Mouse (Mus musculus) gastrocnemius, postnatal 36 days (tissue): ENCODE measurements around the gene Pxt1. TPM values are rescaled to one million over a fixed set of nuclear protein-coding genes. Genes with fewer than 3 reads are reported as not detected.

Source experiments
- DNase-seq, 2 experiments: peaks; one replicate each; pipeline ENCODE4 v3.0.0; 2022
- intact Hi-C: fragments of 180-260 bp; cut with DNase I; formaldehyde crosslinking; loops from one replicate; pipeline ENCODE4 v1.15.1; 2025
- total RNA-seq, 2 experiments: library from RNA; stranded (reverse); gene quantifications; 2 replicates each; pipeline ENCODE4 v1.2.3; 2021

The Pxt1 gene
- total RNA-seq, 2 experiments from 2014 or later: not detected

DNA sequence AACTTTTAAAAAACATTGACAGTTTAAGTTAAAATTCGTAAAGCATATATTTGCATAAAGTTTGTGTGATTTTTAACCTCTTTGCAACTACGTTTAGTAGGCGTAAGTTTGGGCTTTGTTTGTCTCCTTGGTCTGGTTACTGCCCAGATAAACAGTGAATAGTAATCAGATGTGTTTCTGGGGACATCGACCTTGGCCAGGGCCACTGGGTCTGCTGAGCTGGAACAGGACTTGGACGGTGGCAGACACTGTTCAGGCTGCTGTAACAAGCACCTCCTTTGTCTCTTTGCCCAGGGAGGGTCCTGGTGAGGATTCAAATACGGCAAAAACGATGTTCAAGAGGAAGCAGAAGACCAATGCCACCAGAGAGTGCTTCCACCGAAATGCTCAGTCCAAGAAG lies 58.4 kb downstream of the Pxt1 start:
- intact Hi-C loops: no loop called here
- no peak for DNase-seq

Other genes starting within 250 kb of the Pxt1 start
- 1 to 10 TPM in 1 of 2 experiments, under 1 TPM in 1; 0.74 to 1.1 TPM for gene AC170998.1, start 217.8 kb downstream of the Pxt1 start, total RNA-seq
- not detected for gene Mapk13, start 174.5 kb downstream of the Pxt1 start, total RNA-seq
- 10 to 100 TPM; 12.5 to 20.2 TPM for gene Brpf3, start 142.8 kb downstream of the Pxt1 start, total RNA-seq
- gene Pnpla1, start 85.4 kb downstream of the Pxt1 start, total RNA-seq: not detected
- not detected for gene 4930539E08Rik, start 28.5 kb downstream of the Pxt1 start, total RNA-seq
- gene Kctd20, start 8.1 kb upstream of the Pxt1 start, total RNA-seq: 10 to 100 TPM; 32.2 to 36.7 TPM
- 10 to 100 TPM; 23.0 to 26.1 TPM for gene Stk38, start 64.2 kb upstream of the Pxt1 start, total RNA-seq
- 10 to 100 TPM; 32.6 to 42.1 TPM for gene Srsf3, start 88.8 kb upstream of the Pxt1 start, total RNA-seq
- gene Cdkn1a, start 147.1 kb upstream of the Pxt1 start, total RNA-seq: 10 to 100 TPM; 17.6 to 27.2 TPM
- gene Rab44, start 170.3 kb upstream of the Pxt1 start, total RNA-seq: under 1 TPM; 0.44 to 0.59 TPM